Mouse (Mus musculus): ENCODE measurements around the gene Apoa4. TPM values are rescaled to one million over a fixed set of nuclear protein-coding genes. Genes with fewer than 3 reads are reported as not detected.

Apoa4 gene
- total RNA-seq, 2 experiments from 2014 or later = not detected

GRCm38 (mm10) chr9:46223090-46223489 lies 17.4 kb upstream of the Apoa4 start:
- DNase-seq (ENCODE audit: extremely low spot score in 1 of 2, low spot score in 2 of 2) = peak in 1 of 2 experiments; percentile 63
- intact Hi-C loops (cut with DNase I) = no loop called here

- no peak for DNase-seq (ENCODE audit: extremely low spot score in 1 of 2, low spot score in 2 of 2)
- intact Hi-C loops (cut with DNase I) = no loop called here
These were observed 16.4 kb upstream of the Apoa4 start for GRCm38 (mm10) chr9:46224101-46224500.

GRCm38 (mm10) chr9:46224945-46225660 lies 15.4 kb upstream of the Apoa4 start:
- intact Hi-C loops (cut with DNase I) = no loop called here
- no peak for DNase-seq (ENCODE audit: extremely low spot score in 1 of 2, low spot score in 2 of 2)

- intact Hi-C loops (cut with DNase I) = no loop called here
- DNase-seq (ENCODE audit: extremely low spot score in 1 of 2, low spot score in 2 of 2) = no peak
These were observed 13.4 kb upstream of the Apoa4 start for GRCm38 (mm10) chr9:46227064-46227614.

GRCm38 (mm10) chr9:46228491-46228890 lies 12.0 kb upstream of the Apoa4 start, which contains the start of gene Apoa1:
Apoa1 (plus strand) TSS chr9:46228580.
- DNase-seq (ENCODE audit: extremely low spot score in 1 of 2, low spot score in 2 of 2) = no peak
- intact Hi-C loops (cut with DNase I) = no loop called here

GRCm38 (mm10) chr9:46229573-46230449 lies 10.7 kb upstream of the Apoa4 start:
- DNase-seq (ENCODE audit: extremely low spot score in 1 of 2, low spot score in 2 of 2) = peak; percentile 89 to 92
- intact Hi-C loops (cut with DNase I) = no loop called here

- intact Hi-C loops (cut with DNase I) = no loop called here
- DNase-seq (ENCODE audit: extremely low spot score in 1 of 2, low spot score in 2 of 2) = no peak
These were observed 10.0 kb upstream of the Apoa4 start for GRCm38 (mm10) chr9:46230450-46230975.

- no peak for DNase-seq (ENCODE audit: extremely low spot score in 1 of 2, low spot score in 2 of 2)
- intact Hi-C loops (cut with DNase I) = no loop called here
These were observed 5.3 kb upstream of the Apoa4 start for GRCm38 (mm10) chr9:46235196-46235595.

- intact Hi-C loops (cut with DNase I) = no loop called here
- DNase-seq (ENCODE audit: extremely low spot score in 1 of 2, low spot score in 2 of 2) = no peak
These were observed 5.1 kb upstream of the Apoa4 start, which contains the start of gene Apoc3 for GRCm38 (mm10) chr9:46235596-46235648. Apoc3 (minus strand) TSS chr9:46235636.

- intact Hi-C loops (cut with DNase I) = no loop called here
- DNase-seq (ENCODE audit: extremely low spot score in 1 of 2, low spot score in 2 of 2) = no peak
These were observed 4.8 kb upstream of the Apoa4 start for GRCm38 (mm10) chr9:46235649-46236048.

- DNase-seq (ENCODE audit: extremely low spot score in 1 of 2, low spot score in 2 of 2) = no peak
- intact Hi-C loops (cut with DNase I) = no loop called here
These were observed 1.6 kb upstream of the Apoa4 start for GRCm38 (mm10) chr9:46238850-46239249.

GRCm38 (mm10) chr9:46241818-46242217 lies 1.3 kb downstream of the Apoa4 start:
- intact Hi-C loops (cut with DNase I) = no loop called here
- DNase-seq (ENCODE audit: extremely low spot score in 1 of 2, low spot score in 2 of 2) = no peak

- DNase-seq (ENCODE audit: extremely low spot score in 1 of 2, low spot score in 2 of 2) = no peak
- intact Hi-C loops (cut with DNase I) = no loop called here
These were observed 2.6 kb downstream of the Apoa4 start for GRCm38 (mm10) chr9:46243122-46243521.

GRCm38 (mm10) chr9:46243584-46243983 lies 3.1 kb downstream of the Apoa4 start:
- intact Hi-C loops (cut with DNase I) = no loop called here
- no peak for DNase-seq (ENCODE audit: extremely low spot score in 1 of 2, low spot score in 2 of 2)

- peak; percentile 68 to 69 for DNase-seq (ENCODE audit: extremely low spot score in 1 of 2, low spot score in 2 of 2)
- intact Hi-C loops (cut with DNase I) = loop anchor here (5.0 kb wide), 1 partner anchor 245 kb away; no protein-coding TSS in a partner anchor
These were observed 6.3 kb downstream of the Apoa4 start for GRCm38 (mm10) chr9:46246752-46247324.

- no peak for DNase-seq (ENCODE audit: extremely low spot score in 1 of 2, low spot score in 2 of 2)
- intact Hi-C loops (cut with DNase I) = no loop called here
These were observed 15.7 kb downstream of the Apoa4 start for GRCm38 (mm10) chr9:46256177-46256576.

- DNase-seq (ENCODE audit: extremely low spot score in 1 of 2, low spot score in 2 of 2) = peak in 1 of 2 experiments; percentile 44
- intact Hi-C loops (cut with DNase I) = no loop called here
These were observed 16.3 kb downstream of the Apoa4 start for GRCm38 (mm10) chr9:46256658-46257385.

GRCm38 (mm10) chr9:46257546-46257945 lies 17.1 kb downstream of the Apoa4 start:
- intact Hi-C loops (cut with DNase I) = no loop called here

GRCm38 (mm10) chr9:46259111-46259510 lies 18.6 kb downstream of the Apoa4 start:
- intact Hi-C loops (cut with DNase I) = no loop called here
- DNase-seq (ENCODE audit: extremely low spot score in 1 of 2, low spot score in 2 of 2) = no peak

More at GRCm38 (mm10) chr9:46257546-46257945, 17.1 kb downstream of the Apoa4 start:
- no peak for DNase-seq (ENCODE audit: extremely low spot score in 1 of 2, low spot score in 2 of 2)
